Mouse (Mus musculus) MEL (cell line): ENCODE data around the gene Uqcc1.

ENCODE experiments used
- EP300 ChIP-seq, 2 experiments: IDR thresholded peaks; 2 replicates each; pipeline ENCODE4 v1.6.1; 2011; ENCODE audit warnings: improper control_type of control experiment in 2 of 2, low read length in 2 of 2, low read depth in 1 of 2, mild to moderate bottlenecking in 1 of 2
- GATA1 ChIP-seq: IDR thresholded peaks from 2 replicates; pipeline ENCODE4 v1.6.1; 2011; ENCODE audit warnings: low read depth, low read length, improper control_type of control experiment
- NELFE ChIP-seq: IDR thresholded peaks from 2 replicates; pipeline ENCODE4 v1.6.1; 2011; ENCODE audit warnings: low read depth, low read length, improper control_type of control experiment
- POLR2A ChIP-seq, 2 experiments: IDR thresholded peaks; 2 replicates each; pipeline ENCODE4 v1.6.1; 2011 to 2012; ENCODE audit warnings: low read length in 2 of 2, mild to moderate bottlenecking in 2 of 2, control low read depth in 1 of 2, improper control_type of control experiment in 1 of 2, low read depth in 1 of 2, moderate library complexity in 1 of 2; ENCODE audit not compliant: control insufficient read depth in 1 of 2, insufficient read depth in 1 of 2, poor library complexity in 1 of 2
- SIN3A ChIP-seq: IDR thresholded peaks from 2 replicates; pipeline ENCODE4 v1.6.1; 2012; ENCODE audit warnings: low read length, improper control_type of control experiment, inconsistent platforms
- TCF12 ChIP-seq: IDR thresholded peaks from 2 replicates; pipeline ENCODE4 v1.6.1; 2014; ENCODE audit warnings: low read depth, mild to moderate bottlenecking, inconsistent platforms, low read length, improper control_type of control experiment, moderate library complexity
- USF1 ChIP-seq: IDR thresholded peaks from 2 replicates; pipeline ENCODE4 v1.6.1; 2014; ENCODE audit warnings: low read depth, mild to moderate bottlenecking, inconsistent platforms, low read length, improper control_type of control experiment, moderate library complexity
- ZKSCAN1 ChIP-seq: IDR thresholded peaks from 2 replicates; pipeline ENCODE4 v1.6.1; 2012; ENCODE audit warnings: low read depth, mild to moderate bottlenecking, inconsistent platforms, low read length, improper control_type of control experiment, moderate library complexity

DNA sequence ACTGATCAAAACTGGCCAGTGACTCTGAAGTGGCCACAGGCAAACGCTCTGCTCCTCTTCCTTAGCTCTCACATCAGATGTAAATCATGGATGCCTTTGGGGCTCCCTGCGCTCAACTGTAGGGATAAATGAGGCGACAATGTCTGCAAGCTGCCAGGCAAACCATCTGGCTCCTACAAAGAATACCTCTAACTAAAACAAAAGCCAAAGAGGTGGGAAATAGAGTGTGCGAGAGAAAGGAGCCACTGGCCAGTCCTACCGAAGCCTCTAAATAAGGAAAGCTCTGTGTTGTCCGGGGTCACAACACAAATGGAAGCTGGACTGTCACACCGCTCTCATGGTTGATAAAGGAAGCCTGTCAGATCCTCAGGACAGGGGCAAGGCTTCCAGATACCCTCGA is 57.6 kb downstream of the Uqcc1 start:
- TF ChIP-seq USF1 = no peak
- TF ChIP-seq SIN3A = no peak
- TF ChIP-seq TCF12 = no peak
- TF ChIP-seq POLR2A (IDR thresholded peaks at IDR 0.05; ENCODE audit: control insufficient read depth in 1 of 2, insufficient read depth in 1 of 2, low read depth in 1 of 2, low read length in 2 of 2, poor library complexity in 1 of 2) = no peak
- no peak for TF ChIP-seq GATA1
- TF ChIP-seq EP300 (IDR thresholded peaks at IDR 0.05; ENCODE audit: low read depth in 1 of 2, low read length in 2 of 2) = no peak
- no peak for TF ChIP-seq NELFE
- no peak for TF ChIP-seq ZKSCAN1
